Mouse (Mus musculus) spleen, postnatal 36 days (tissue): Measurements from ENCODE around the gene Clvs2.

Source experiments
- DNase-seq, 2 experiments: peaks; one replicate each; pipeline ENCODE4 v3.0.0; 2022; ENCODE audit warnings: low spot score in 2 of 2, mixed read lengths in 1 of 2

Gene Clvs2

DNA sequence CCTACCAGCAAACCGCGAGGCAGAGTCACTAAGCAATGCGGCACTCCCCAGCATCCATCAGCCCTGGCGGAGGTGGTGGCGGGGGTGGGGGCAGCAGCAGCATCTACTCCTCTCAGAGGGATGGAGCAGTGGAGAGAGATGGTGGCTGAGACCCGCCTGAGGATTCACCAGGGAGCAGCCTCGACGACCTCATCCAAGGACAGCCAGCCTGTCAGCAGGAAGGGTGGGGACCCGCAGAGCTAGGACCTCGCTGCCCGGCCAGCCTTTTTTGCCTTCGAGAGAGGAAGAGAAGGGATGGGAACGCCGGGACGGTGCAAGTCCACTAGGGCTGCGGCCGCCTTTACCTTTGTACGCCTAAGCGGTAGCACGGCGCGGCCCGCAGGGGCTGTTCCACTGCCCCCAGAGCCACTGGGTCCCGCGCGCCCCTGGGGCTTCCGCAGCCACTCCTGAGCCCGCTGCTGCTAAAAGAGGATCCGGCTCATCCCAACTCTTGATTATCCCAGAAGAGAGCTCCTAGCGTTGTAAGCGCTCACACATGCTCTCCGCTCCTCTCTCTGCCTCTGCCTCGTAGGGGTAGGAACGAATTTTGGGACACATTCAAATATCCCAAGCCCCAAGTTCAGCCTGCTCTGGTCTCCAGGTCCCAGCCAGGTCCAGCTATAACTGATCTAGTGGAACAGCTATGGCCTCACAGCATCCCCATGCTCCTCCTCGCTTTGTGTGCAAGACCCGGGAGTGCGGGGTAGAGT, at the start of gene Clvs2:
Clvs2 (minus strand) TSS at position 639 of the 749 bp plus-strand sequence.
- no peak for DNase-seq

DNA sequence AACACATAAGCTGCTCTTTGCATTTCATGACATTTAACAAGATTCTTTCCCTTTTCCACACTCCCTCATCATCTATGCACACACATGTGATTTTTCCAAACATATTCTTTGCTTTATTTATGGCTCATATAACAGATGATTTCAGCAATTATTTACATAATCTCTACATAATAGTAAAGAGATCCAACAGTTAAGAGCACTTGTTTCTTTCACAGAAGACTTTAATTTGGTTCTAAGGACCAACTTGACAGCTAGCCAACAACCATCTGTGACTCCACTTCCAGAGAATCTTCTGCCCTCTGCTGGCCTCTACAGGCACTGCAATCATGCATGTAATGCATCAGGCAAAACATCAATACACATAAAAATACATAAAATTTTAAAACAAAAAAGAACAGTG, 28.6 kb upstream of the Clvs2 start:
- DNase-seq = no peak

DNA sequence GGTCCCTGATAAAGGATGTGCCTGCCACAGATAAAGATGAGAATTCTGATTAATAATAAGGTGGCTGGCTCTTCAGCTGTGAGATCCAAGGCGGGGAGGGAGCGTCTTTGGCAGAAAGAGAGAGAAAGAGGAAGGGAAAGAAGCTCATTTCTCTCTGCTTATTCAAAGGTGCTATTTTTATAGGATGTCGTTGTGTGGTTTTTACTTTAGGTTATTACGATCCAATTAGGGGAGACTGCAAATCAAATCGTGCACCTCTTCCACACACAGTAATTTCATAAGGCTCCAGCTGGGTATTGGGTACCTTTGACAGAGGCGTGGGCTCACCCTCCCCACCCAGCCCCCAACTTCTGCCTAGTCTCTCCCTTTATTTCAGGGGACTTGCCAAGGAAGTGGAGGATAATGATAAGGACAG, 985 bp downstream of the Clvs2 start:
- no peak for DNase-seq

DNA sequence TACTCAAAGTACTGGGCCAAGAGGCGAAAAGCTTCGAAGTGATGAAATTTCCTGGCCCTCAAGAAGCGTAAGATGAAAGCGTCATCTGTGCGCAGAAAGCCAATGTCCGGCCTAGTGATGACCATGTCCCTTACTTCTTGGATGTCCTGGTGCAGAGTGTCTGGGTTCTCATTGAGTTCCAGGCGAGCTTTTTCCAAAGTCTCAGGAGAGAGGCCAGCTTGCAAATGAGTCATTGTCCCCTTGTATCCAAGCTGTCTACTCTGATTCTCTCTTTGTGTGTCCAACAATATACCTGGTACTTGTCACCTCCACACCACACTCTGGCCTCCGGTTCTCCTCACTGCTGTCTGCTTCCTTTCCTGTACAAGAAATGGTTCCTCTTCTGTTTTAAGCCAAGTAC, 1.9 kb downstream of the Clvs2 start:
- DNase-seq = no peak

DNA sequence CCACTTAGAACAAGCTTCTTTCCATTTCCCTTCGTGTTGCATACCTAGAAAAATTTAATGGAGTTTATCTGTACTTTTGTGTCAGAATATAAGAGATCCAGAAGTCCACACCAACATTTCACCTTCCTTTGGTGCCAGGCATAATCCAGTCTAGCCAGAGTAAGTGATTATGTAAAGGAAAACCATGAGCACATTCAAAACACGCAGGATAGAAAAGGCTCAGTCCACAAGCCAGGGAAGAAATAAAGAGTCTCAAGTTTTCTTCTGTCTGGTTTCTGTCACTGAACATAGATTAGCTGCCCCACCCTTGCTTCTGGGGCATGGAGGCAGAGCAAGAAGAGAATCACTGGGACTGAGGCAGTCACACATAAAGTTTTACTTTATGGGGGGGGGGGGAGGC, 8.4 kb downstream of the Clvs2 start:
- no peak for DNase-seq

DNA sequence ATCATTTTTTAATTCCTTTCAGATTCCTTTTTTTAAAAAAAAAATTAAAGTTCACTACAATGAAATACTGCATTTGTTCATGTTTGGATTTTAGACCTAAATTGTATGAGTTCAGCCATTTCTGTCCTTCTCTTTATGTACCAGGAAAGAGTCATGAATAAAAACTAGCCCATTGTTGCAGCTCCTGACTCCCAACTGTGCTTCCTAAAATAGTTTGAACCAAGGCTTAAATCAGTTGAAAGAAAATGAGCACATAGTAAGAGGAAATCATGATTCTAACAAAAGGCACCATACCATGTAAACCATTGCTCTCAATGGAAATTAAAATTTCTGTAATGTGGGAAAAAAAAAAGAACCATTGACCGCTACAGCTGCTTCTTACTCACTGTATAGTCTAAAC, 11.4 kb downstream of the Clvs2 start:
- DNase-seq = no peak

DNA sequence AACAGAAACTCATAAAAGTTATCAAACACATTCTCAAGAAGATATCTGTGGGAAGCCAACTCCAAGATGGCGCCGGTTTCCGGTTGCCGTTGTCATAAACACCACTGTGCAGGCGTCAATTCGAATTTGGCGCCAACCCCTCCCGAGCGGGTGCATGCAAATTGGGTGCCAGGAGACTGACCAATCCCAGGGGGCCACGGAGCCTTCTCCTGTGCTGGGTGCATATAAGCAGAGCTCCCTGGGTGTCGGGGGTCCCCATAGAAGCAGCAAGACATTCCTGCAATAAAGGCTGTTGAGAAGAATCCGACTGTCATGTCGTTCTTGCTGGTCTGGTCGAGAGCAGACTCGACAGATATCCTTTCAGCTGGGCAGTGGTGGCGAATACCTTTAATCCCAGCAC, 31.8 kb downstream of the Clvs2 start:
- DNase-seq = no peak

DNA sequence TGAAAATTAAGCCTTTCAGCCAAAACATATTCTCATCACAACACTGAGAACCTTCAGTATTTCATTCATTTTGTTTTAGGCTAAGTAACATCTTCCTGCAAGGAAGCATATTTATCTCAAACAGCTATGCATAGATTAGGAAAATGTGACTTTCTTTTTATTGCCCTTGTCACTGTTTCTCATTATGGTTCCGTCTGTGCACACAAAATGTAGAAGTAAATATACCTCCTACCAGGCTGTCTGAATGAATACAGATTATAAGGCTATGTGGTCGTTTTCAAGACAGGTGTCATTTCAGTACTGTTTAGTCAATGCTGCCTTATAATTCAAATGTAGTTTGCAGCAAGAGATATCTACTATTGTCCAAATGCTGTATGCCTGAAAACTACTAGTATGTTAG, 35.8 kb downstream of the Clvs2 start:
- no peak for DNase-seq

DNA sequence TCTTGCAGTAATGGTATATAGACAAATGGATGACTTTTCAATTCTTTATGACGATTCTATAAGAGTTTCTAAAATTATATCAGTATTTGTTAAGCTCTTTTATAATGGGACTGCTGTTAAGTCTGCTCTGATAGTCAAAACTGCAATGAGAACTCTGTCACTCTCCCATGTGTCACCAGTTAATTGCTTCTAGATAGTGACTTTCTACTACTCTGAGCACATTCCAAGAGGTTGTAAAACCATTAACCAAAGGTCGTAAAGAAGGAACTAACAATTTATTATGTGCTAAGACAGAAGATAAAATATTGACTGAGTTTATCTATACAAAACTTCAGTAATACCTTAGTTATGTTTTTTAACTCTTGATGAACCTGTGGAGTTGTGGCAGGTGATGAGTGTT, 37.5 kb downstream of the Clvs2 start:
- DNase-seq = no peak

DNA sequence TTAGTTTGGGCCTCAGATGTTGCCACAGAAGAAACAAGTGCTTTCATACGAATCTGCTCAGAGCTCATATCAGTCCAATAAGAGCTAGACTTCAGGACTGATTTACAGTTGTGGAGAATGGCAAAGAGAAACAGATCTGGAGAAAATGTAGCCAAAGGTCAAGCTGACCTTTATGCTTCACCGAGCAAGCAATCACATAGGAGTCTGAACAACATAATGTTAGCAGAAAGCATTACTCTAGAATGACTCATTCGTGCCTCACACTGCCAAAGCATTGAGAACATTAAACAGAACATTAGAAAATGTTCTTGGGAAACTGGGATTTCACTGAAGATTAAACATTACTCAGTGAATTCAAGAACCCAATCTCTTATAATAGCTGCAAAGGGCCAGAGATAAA, 66.5 kb downstream of the Clvs2 start:
- DNase-seq = no peak

DNA sequence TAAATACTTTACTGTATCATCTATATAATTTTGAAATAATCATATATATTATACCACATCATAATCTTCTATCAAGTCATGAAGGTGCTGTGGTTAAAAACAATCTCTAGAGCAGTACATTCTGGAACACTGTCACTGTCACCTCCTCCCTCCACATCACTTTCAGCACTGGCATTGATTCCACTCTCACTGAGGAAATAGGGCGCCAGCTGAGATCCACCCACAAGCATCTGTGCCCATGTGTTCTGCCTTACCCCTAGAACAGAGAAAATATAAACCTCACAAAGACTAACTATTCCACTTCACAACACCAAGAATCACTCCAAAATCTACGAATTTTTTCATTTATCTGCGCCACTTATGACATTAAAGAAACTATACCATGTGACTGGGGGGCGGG, 84.2 kb downstream of the Clvs2 start:
- no peak for DNase-seq
